Mouse (Mus musculus) inflammation-experienced regulatory T-cells, adult 6 months (primary cell): ENCODE measurements around the gene Grpel1. TPM values are rescaled to one million over a fixed set of nuclear protein-coding genes. Genes with fewer than 3 reads are reported as not detected.

Source experiments
- ATAC-seq: one replicate; pipeline ENCODE4 v1.8.0; 2017
- polyA plus RNA-seq, 3 experiments: library from polyadenylated mRNA; unstranded; fragments of 100-300 nt; shearing (Covaris generic); gene quantifications; one replicate each; pipeline ENCODE4 v1.2.1; 2017

The Grpel1 gene
- 10 to 100 TPM; 40.2 to 45.9 (median 43.9) TPM for polyA plus RNA-seq

DNA sequence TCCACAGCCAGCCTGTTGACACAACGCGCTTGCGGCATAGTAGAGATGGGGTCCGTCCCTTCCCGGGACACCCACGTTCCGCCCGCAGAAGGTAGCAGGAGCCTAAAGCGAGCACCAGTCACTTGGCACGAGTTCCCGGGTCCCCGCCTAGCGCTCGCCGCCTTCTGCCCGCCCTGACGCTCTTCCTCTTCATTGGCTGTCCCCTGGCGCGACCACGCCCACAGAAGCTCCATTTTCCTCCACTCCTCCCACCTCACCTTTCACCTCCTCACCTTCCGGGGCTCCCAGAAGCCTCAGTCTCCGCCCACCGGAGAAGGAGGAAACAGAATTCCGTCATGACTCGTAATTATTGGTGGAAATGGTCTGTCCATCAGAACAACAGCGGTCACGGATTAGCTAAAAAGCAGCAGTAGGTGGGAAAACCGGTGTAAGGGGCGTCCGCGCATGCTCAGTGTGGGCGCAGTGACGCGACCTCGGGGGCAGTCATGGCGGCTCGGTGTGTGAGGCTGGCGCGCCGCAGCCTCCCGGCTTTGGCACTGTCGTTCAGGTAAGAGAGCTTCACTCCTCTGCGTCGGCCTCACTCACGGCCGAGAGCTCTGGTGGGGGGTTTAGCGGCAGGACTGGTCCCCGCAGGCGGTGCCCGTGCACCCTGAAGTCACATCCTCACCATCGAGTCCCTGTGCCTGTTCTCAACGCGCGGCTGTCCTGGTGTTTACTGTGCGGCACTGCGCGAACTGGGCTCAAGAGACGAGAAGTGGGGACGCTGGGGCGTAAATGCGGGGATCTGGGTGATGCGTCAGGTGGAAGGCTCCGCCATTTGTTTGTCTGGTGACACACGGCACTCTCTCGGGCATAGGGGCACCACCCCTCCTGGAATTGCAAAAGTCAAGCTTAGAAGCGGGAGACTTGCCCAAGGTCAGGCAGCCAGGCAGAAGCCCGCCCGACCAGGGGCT lies at the start of gene Grpel1:
Gene Grpel1, plus strand, starts transcription at position 290 of the 953 bp plus-strand sequence.
- ATAC-seq, result peak; percentile 96

DNA sequence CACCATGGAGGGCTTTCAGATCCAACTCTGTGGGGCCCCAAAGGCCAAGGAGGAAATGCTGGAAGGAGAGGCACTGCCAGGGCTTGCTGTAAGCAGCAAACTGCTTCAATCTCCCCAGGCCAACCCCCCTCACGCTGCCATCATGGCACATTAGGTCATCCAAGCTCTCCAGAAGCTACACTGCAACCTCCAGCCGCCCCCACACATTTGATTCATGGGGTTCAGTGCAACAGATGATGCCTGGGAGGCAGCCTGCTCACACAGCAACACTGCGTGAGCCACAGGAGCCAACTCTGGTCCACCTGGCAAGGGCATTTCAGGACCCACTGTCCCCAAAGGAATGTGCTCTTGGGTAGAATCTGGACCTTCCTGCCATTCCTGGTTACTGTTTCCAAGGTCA lies 44.9 kb upstream of the Grpel1 start:
- no peak for ATAC-seq

DNA sequence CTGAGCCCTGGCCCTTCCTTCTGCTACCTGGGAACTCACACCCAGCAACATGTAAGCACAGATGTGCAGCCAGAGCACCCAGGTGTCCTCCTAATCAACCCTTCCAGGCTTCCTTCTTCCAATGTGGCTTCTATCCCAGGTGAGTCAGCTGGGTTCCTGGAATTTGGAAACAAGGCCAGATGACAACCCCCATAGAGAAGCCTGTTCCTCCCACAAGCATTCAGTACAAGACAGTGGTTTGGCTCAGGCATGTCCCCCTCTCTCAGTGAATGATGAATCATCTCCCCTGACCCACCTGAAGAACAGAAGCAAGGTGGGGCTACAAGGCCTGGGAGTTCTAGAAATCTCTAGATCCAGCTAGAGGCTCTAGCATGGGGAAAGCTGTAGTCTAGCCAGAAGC lies 42.1 kb upstream of the Grpel1 start:
- no peak for ATAC-seq

DNA sequence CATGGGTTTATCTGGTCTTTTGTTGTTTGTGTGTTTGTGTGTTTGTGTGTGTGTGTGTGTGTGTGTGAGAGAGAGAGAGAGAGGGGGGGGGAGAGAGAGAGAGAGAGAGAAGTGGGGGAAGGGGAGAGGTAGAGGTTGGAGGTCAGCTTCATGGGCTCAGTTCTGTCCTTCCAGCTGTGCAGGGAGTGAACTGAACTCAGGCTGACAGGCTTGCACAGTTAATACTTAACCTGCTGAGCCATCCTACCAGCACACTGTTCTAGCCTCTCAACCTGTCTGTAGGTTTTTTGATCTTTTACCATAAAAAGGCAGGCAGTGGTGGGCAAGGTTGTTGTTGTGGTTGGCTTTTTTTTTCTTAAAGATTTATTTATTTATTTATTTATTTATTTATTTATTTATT lies 40.1 kb upstream of the Grpel1 start:
- ATAC-seq, result no peak

DNA sequence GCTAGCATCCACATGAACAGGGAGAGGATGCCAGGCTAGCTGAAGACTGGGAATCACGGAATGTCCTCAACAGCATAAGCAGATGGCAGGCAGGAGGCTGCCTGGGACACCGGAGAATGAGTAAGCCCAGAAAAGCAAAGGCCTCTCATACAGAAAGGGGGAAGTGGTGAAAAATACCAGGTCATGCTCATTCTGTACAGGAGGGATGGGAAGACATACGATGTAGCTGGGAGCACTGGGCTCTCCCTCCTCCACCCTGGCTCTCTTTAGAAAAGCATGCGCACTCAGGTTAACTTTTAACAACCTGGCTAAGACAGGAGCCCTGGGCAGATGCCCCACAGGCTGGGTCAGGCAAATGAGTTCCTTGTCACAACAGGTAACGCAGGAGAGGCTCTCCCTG lies 38.4 kb upstream of the Grpel1 start:
- ATAC-seq, result no peak

DNA sequence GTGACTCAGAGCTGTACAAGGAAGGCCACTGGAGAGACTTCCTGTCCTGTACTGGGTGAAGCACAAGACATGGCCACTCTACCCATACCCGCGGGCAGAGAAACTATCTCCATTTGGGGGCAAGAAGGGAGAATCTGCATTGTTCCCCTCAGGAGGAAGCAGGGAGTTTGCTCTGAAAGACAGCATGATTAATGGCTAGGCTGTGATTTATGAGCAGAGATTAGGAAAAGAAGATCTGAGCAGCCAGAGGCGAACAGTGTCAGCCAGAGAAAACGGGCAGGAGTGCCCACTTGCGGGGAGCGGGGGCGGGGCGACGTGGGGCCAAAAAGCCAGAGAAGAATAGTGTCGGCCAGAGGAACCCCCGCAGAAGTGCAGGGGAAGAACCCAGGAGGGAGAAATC lies 37.0 kb upstream of the Grpel1 start:
- no peak for ATAC-seq

DNA sequence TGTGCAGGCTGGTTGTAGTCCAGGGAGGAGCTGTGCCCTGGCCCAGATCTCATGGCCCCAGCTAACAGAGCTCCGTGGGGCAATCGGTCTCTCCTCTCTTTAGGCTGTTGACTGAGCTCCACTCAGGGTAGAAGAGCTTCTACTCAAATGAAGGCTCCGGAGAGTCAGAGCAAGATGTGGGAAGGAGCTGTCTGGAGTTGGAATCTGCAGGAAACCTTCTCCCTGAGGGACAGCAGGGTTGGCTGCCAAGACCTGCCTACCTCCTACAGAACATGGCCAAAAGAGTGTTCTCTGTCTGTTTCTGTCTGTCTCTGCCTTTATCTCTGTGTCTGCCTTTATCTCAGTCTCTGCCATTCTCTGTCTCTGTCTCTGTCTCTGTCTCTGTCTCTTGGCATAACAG lies 35.2 kb upstream of the Grpel1 start:
- no peak for ATAC-seq

DNA sequence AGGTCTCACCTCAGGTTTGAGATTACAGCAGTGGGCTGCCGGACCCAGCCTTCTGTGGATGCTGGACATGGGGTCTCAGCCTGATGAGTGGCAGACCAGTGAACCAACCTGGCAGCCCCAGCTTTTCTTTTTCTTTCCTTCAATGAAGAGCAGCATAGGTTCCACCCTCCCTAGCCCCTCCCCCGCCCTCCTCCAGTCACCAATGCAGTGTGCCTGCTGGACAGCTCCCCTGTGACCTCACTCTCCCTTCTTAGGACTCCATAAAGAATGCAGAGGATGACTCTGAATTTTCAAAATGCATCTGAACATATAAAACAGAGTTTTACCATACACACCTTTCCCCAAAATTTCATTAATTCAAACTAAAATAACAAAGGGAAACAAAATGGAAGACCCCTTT lies 33.1 kb upstream of the Grpel1 start:
- no peak for ATAC-seq

DNA sequence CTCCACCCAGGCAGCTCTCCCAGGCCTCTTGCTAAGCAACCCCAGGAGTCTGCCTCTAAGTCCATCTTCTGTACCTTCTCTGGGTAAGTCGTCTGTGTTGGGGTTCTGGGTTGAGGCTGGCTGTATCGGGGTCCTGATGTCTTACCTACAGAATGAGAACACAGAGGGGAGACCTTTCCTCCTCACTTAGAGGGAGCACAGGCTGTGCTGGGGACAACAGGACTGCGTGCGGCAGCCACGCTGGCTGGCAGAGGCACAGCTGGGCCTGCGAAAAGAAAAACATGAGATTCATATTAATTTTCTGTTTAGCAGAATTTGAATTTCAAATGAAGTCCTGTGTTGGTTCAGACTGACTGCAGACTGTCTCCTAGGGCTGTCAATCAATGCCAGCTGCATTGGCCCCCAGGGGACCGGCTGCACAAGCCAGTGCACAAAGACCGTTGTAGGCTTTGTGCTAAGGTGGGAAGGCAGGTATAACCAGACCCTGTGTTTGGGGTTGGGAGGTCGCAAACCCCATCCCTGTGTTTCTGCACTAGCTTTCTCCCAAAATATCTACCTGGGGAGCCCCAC lies 30.3 kb upstream of the Grpel1 start:
- ATAC-seq, result no peak

DNA sequence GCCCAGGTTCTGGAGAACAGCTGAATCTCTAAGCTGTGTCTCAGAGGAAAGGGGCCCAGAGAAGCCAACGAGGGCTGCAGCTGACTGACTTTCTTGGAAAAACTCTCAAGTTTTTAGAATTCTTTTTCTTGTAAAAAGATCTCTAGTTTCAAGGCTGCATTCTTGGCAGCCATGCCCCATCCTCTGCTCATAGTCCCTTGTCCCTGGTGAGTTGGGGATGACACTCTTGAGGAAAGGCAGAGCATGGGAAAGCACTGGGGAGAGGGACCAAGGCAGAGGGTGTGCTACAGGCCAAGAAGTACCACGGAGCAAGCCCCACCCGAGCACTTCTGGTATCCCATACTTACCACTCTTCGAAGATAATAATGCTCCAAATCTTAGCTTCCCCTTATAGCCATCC lies 27.9 kb upstream of the Grpel1 start:
- no peak for ATAC-seq

DNA sequence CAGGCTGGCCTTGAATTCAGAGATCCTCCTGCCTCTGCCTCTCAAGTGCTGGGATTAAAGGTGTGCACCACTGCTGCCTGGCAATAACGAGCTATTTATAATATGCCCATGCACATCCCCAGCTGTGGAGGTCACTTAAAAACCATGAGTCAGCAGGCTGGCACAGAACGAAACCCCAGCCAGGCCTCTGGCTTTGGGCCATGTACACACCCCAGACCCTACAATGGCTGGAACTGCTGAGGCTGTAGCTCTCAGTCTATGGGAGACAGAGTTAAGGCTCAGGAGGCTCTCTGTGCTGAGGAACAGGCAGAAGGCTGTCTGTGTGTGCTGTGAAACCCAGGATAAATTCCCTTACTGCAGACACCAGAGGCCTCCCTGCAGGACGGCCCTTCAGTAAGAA lies 24.1 kb upstream of the Grpel1 start:
- ATAC-seq, result no peak

DNA sequence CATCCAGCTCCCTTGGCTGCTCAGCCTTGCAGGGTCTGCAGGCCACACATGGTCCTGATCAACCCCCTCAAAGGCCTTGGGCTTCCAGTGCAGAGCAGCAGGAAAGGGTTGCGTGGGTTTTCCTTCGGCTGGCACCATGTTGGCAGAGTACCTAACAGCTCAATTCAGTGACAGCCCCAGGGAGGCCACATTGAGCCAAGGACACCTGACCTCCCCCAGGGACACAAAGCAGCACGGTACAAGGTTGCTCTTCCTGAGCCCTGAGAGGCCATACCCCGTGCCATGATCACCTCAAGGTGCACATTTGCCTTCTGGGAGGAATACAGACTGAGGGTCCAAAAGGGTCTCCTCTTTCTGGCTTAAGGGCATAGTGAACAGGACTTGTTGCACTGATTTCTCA lies 20.2 kb upstream of the Grpel1 start:
- ATAC-seq, result no peak

DNA sequence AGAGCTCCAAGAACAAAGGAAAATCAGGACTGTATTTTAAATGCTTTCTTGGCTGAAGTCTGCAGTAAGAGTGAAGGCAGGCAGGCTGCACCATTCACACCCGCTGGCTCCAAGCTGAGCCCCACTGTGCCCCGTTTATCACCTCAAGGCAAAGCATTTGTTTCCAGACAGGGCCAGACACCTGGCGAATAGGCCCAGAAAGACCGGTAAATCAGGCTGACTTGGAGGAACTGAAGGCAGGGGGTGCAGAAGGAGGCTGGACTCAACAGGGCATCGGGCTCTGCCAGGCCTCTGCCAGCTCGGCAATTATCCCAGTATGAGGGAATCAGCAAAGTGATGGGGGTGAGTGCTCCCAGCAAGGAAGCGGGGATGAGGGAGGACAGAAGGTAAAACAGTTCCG lies 19.8 kb upstream of the Grpel1 start:
- ATAC-seq, result no peak

DNA sequence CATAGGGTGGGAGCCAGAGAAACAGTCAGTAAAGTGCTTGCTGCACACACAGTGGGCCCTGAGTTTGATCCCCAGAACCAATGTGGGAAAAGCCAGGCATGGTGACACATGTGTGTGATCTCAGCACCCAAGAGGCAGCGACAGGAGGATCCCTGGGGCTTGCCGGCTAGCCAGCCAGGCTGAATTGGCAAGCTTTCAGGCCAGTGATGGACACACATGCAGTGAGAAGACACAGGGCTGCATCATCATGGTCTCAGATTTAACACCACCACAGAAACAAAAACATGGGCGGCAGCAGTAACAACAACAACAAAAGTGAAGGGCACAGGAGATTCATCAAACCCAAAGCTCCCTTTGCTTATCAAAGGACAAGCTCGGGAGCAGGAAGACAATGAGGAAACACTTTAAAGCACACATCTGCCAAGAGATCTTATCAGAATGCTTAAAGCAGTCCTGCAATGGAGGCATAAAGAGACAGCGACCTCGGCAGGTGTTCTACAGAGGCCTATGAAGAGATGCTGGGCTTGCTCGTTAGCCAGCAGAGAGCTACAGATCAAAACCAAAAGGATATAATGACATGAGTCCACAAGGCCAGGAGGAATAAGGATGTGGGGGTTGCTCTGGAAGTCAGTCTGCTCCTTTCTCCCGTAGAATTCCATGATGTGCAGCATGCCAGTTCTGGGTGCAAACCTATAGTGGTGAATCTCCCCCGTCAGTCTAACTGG lies 18.5 kb upstream of the Grpel1 start:
- no peak for ATAC-seq

DNA sequence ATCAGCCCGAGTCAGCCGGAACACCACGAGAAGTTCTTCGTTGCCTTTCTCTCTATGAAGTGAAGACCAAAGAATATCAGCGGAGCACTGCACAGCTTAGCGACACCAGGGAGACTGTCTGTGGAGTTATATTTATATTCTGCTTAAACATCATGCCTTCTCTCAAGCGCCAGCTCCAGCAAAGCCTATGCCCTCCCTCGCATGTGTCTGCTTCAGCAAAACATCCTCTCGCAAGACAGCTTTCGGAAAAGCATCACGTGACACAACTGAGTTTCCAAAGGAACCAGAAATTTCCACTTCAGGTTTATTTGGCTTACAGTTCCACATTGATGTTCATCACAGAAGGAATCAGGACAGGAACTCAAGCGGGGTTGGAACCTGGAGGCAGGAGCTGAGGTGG lies 16.9 kb upstream of the Grpel1 start:
- ATAC-seq, result no peak

DNA sequence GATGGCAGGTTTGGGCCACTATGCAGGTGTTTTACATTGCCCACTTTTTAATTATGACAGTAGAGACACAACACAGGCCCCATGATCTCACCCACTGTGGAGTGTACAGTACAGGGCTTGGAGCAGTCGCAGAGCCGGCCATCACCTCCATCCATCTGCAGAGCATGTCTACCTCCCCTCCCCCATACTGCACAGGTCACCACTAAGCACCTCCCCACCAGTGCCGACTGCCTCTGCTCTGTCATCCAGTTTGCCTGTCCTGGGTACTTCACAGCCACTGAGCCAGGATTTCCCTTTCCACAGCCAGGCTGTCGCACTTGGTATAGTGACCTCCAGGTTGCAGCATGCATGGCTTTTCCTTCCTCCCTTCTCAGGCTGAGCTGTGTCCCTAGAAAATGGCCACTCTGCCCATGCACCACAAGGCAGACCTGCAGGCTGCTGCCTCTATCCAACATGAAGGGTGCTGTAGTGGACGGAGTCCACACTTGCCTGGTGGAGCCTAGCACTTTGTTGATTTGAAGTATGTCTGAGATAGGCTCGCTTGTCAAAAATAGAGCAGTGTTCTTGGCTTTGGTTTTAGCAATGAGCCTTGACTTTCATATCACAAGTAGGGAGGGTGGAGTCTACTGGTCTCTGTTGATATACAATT lies 15.0 kb upstream of the Grpel1 start:
- no peak for ATAC-seq

DNA sequence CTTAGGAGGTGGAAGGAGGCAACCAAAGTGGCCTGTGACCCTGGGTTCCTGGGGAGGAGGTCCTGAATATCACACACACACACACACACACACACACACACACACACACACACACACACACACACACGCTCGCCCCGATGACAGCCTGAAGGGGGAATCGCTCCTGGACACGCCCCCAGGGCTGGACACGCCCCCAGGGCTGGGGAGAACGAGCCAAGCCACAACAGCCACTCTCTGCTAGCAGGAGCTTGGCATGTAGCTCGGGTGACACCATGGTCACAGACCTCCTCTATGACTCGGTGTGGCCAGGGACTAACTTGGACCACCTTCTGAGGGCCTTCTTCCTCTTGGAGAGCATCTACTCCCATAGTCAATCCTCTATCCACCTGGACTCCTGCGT lies 13.7 kb upstream of the Grpel1 start:
- no peak for ATAC-seq

DNA sequence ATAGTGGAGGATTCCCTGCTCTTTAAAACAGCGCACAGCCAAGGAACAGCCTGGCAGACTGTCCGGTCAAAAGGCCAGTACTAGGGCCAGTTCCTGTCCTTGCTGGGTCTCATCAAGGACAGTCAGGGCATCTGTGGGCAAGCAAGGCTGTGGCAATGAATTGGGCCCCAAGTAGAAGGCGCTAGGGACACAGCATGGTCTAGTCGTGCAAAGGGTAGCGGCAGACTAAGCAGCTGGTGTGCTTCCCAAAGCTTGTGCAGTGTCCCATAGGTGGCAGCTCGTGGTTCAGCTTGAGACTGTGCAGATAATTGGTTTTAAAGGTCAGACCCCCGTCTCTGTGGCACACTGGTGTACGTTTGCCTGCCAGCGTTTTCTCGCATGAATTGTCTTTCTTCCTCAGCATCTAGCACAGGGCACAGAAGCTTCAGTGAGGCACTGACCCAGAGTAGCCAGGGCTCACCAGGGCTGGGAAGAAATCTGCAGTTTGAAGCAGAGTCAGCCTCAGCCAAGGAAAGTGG lies 12.9 kb upstream of the Grpel1 start:
- no peak for ATAC-seq

DNA sequence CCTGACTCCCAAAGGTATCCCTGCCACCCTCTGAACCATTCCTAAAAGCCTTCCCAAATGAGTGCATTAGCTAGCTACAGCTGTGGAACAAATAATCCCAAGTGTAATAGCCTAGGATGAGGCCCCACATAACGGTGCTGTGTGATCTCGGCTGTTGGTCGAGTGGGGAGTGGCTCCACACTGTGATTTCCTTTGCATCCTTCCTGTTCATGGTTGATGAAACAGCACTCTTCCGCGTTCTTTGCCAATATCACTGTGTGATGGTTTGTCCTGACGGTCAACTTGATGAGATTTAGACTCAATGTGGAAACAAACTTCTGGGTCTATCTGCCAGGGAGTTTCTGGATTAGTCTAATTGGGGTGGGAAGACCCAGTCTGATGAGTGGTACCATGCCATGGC lies 12.0 kb upstream of the Grpel1 start:
- no peak for ATAC-seq

DNA sequence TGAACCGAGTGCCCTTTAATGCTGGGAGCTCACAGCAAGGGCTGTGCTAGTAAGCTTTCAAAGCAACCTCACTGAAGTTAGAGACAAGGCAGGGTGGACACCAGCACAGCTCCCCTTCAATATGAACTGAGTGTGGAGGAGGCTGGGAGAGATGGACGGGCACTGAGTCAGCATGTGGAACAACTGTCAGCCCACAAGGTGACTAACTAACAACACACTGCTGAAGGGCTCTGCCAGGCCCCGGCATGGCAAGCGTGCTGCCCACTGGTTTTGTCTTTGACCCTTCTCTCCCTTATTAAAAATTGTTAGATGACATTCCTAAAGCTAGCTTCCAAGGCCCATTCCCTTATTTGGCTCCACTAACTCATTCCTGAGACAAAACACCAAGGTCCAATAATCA lies 7.1 kb upstream of the Grpel1 start:
- no peak for ATAC-seq

DNA sequence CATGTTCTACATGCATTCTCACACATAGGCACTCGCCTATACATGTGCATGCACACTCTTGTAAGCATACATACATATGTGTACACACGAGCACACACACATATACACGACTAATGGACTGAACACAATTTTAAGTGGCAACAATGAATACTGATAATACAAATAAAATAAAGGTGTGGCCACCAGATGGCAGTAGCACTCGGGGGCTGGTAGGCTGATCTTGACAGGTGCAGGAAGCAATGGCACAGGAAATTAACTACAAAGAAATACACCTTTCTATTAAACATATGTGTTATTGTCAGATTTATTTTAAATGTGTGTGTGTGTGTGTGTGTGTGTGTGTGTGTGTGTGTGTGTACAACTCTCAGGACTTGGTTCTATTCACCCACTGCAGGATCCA lies 5.9 kb upstream of the Grpel1 start:
- peak; percentile 61 for ATAC-seq

DNA sequence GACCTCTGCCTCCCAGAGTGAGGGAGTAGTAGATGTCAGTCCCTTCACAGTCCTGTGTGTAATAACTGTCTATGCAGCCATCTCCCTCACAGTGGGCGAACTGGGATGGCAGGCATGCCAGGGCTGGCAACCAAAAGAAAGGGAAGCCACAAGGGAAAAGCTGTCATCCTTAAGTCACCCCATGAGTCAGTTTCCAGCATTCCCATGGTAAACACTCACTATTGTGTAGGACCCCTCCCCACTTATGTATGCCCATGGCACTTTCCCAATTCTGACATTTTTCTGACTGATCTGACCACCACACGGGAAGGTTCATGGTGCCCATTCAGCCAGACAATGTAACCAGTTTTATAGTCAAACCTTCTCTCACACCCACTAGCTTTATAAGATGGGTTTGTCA lies 4.1 kb upstream of the Grpel1 start:
- no peak for ATAC-seq

DNA sequence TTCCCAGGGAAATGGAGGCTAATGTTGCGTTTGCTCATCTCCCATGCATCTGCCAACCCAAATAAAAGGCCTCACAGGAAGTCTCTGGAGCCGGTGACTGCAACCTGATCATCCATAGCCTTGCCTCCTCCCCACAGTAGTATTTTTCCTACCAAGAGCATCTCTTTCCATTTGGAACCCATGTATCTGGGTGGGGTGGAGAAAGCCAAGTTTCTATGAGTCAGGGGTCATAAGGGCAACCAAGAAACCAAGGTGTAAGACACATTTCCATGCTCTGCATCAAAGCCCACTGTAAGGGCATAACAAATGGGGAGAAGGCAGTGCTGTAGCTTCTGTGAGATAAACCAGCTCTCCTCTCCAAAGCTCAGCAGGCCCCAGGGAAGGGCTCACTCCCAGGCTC lies 3.6 kb upstream of the Grpel1 start:
- ATAC-seq, result no peak
